Mouse (Mus musculus) kidney, postnatal 14 days (tissue): ENCODE measurements around the gene Tas1r1.

Source experiments
- DNase-seq: peaks from one replicate; pipeline ENCODE4 v3.0.0; 2022; ENCODE audit warnings: mixed read lengths

Tas1r1 gene

DNA sequence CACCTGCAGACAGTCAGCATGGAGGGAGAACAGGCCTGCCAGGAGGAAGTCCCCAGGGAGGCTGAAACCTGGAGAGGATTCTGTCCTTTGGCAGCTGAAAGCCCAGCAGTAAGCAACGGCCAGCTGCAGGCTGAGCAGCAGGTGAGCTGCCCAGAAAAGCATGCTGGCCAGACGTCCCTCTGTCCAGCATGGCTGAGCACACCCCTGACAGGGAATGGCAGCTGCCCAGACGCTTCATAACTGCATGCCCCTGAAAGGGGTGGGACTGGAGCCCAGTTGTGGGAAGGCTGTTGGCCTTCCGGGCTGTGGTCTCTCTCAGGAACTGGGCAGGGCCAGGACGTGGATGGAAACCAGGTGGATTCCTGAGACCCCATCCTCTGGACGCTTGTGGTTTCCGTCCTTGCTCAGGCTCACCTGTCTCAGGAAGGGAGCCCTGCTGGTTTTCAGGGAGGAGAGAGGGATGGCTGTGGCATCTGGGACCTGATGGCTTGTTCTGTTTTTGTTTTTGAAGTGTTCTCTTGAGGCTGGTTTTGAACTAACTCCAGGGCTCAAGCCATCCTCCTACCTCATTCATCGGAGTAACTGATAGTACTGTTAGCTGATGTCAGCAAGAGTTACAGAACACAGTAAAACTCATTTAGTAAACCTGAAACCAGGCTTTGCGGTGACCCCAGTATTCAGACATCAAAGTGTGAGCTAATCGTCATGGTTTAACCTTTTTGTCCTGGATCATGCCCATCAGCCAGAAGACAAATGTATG is at the start of gene Tas1r1:
Gene Tas1r1, minus strand, starts transcription at position 344 of the 760 bp plus-strand sequence.
- no peak for DNase-seq

DNA sequence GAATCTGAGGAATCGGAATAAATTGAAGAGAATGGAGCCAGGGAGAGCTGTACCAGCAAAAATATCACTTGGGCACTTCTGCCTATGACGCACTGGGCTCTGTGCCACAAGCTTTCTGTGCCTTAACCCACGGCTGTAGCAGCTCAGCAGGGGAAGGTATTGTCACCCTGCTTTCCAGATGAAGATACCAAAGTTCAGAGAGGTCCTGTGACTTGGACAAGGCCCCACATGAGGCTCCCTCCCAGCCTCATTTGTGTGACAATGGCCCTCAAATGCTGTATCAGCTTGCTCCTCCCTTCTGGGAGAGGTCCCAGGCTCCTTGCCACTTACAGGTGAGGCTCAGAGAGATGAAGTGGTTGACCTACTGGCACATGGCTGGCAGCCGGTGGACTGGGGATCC is 49.8 kb upstream of the Tas1r1 start:
- peak; percentile 58 for DNase-seq

DNA sequence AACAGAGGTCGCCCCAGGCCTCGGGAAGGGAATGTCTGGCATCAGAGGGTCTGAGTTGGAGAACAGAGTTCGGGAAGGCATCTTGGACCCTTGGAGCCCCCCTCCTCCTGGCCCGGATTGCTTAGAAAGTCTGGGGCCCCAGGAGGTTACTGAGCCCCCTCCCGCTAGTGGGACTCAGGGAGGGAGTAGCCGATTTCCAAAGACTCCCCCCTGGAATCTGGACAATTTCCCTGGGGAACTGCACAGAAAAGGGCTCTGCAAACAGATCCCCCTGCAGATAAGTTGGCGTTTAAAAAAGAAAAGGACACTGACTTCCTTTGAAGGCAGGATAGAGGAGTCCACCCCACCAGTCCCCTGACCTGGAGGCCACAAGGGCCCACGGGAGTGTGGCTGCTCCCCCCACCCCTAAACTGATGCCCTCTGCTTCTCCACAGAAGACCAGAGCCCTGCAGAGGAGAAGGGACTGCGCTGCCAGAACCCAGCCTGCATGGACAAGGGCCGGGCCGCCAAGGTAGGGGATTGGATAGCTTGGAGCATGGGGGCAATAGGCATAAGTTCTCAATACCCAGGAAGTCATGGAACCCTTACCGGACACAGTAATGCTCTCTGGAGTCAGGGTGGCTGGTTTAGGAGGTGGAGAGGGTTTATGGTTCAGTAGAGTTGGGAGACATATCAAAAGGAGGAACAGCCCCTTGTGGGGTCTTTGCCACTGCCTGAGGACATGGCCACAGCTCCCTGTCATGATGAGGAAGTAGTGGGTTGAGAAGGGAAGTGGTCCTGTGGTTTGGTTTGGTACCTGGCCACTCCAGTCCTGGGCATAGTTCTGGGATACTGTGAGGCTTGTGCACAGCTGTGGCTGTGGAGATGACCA is 49.1 kb upstream of the Tas1r1 start:
- DNase-seq: no peak

DNA sequence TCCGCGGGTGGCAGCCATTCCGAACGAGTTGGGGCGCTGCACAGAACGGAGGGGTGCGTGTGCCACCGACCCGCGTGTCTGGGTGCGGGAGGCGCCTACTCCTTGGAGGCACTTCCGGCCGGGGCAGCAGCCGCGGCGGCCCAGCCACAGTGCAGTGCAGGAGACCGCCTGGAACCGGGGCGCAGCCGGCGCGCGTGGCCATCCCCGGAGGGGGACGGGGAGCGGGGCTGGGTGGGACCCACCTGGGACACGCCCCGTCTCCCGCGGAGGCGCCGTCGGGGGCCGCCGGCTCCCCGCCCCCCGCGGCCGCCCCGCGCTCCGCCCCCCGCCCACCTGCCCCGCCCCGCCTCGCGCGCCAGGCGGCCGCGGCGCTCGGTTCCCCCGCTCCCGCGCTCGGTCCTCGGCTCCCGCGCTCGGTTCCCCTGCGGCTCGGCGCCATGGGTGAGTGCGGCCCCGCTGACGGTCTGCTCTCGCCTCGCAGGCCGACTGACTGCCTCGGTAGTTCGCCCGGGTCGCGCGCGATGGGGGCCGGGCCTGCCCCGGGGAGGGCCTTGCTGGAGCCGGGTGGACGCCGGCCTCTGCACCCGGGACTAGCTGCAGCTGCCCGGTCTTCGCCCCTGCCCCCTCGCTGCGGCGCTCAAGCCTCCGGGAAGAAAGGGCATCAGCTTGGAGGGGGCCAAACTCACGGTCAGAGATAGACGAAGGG is 48.3 kb upstream of the Tas1r1 start:
- peak; percentile 86 for DNase-seq

DNA sequence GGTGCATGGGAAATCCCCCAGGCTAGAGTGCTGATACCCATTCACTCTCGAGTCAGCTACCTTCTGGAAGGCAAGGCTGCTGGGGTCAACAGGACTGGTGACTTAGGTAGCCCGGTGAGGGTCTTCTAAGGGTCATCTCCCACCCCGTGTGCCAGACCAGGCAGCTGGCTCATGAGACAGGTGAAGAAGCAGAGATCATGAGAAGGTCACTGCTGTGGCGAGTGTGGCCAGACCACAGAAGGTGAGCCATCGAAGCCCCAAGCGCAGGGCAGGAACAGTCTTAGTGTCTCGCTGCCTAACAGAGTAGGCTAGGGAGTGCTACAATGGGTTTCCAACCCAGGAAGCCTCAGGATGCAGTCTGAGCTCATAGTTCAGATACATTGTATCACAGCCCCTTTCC is 46.2 kb upstream of the Tas1r1 start:
- DNase-seq: no peak

DNA sequence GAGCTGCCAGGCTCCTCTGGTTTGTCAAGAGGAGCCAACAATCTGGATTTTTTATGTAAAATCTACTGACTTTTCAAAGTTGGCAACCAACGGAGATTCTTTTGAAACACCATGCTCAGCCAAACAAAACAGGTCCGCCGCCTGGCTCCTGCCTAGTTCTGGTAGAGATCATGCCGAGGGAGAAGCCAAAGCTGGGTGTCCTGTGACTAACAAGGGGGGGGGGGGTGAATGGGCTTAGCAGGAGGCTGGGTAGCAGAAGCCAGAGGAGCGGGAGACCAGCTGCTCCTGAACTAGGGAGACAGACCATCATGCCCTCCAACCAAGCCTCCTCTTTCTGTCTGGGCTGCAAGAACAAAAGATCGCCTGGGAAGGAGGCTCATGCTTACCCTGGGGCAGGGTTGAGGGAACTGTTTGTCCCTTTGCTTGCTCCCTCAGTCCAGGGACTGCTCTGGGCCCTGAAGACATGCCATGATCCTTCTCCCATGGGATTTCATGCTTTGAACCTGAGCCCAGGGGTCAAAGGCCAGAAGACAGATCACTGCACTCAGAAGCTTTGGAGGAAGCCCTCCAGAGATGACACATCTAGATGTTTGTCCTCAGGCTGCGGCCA is 45.3 kb upstream of the Tas1r1 start:
- no peak for DNase-seq

DNA sequence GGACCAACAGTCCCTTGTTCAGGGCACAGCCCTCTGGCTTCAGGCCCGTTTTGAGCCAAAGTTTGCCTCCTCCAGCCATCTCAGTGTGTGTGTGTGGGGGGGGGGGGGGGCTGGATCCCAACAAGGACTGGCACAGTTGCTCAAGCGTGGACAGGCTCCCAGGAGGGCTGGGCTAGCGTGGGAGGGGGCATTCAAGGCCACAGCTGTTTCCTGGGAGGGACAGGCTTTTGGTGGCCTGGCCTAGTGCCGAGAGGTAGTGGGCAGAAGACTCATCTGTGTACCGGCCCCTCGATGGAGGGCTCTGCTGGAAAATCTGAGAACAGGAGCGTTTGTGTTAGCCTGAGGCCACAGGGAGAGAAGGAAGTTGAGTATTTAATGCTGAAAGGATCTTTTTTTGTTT is 41.6 kb upstream of the Tas1r1 start:
- DNase-seq: no peak

DNA sequence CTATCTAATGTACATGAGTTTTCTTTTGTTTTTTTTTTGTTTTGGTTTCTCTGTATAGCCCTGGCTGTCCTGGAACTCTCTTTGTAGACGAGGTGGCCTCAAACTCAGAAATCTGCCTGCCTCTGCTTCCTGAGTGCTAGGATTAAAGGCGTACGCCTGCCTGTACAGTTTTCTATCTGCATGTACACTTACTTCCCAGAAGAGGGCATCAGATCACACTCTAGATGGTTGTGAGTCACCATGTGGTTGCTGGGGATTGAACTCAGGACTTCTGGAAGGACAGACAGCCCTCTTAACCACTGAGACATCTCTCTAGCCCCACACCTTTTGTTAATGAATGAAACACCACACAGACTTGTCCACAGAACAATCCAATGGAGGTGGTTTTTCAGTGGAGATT is 40.9 kb upstream of the Tas1r1 start:
- no peak for DNase-seq

DNA sequence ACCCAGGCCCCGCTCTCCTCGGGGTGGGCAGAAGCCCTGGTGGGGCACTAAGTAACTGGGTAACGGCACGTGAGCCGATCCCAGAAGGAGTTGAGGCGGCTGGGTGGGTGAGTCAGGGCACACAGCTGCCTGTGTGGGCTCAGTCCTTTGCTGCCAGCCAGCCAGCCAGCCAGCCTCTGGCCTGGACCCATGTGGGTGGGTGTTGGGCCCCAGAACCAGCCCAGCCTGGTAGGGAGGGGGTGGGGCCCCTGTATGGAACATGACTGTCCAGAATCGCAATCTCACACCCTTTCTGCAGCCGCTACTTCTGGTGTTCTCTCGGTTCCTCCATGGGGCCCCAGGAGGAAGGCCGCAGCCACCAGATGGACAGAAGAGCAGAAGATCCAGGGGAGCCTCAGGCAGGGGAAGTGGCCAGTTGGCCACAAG is 39.8 kb upstream of the Tas1r1 start:
- DNase-seq: no peak

DNA sequence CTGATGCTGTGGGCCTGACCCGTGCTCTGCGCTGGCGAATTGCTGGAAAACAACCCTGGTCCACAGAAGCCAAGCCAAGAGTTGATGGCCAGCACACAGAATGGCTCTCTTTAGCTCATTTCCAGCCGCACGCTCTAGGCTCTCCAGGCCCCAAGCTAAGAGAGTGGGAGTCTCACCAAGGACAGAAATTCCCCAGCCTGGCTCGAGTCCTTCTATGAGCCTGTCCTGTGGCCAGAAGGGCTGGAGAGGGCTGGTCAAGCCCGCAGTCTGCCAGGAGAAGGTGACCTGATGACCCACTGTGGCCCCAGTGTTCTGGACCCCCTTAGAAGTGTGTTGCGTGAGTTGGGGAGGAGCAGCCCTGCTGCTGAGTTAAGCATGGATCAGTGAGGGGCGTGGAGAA is 38.8 kb upstream of the Tas1r1 start:
- no peak for DNase-seq

DNA sequence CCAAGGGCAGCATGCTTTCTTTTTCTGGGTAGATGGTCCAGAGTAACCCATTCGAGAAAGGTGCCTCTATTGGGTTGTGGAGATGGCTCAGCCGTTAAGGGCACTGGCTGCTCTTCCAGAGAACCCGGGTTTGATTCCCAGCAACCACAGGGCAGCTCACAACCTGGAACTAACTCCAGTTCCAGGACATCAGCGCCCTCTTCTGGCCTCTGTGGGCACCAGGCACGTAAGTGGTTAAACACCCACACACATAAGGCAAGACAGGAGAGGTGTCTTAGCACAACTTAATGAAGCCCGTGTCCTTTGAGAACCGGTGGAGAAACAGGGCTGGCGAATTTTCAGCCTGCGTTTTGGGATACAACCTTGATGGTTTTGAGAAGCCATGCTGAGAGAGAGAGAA is 36.2 kb upstream of the Tas1r1 start:
- no peak for DNase-seq

DNA sequence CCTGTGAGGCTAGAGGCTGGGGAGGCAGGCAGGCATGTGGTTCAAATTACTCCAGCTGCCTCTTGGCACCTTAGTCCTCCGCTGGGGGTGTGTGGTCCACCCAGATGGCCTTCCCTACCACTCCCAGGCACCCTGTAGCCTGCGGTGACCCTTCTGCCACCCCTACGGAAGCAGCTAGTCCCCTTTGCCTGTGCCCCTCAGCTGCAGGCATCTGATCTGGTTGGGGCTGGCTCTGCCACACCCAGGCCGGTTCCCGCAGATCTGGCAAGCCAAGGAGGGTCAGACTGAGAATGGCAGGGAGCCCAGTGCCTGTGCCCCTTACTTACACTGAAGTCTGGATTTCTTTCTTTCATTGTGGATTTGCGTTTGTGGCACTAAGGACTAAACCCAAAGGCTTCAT is 35.3 kb upstream of the Tas1r1 start:
- no peak for DNase-seq

DNA sequence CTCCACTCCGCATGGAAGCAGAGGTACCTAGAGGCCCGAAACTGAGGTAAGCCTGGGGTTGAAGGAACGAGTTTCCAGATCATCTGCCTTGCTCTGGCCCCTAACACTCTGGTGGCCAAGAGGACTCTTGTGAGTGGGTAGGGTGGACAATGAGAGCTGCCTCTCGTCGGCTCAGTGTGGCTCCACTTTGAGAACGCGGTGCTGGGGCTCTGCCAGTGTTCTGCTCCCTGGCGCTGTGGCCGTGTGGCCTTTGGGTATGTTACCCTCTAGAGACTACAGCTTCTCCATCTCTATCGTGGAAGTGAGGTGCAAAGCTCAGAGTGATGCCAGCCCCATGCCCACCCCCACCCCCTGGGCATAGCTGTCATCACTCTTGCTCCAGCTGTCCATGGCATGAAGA is 34.3 kb upstream of the Tas1r1 start:
- DNase-seq: no peak

DNA sequence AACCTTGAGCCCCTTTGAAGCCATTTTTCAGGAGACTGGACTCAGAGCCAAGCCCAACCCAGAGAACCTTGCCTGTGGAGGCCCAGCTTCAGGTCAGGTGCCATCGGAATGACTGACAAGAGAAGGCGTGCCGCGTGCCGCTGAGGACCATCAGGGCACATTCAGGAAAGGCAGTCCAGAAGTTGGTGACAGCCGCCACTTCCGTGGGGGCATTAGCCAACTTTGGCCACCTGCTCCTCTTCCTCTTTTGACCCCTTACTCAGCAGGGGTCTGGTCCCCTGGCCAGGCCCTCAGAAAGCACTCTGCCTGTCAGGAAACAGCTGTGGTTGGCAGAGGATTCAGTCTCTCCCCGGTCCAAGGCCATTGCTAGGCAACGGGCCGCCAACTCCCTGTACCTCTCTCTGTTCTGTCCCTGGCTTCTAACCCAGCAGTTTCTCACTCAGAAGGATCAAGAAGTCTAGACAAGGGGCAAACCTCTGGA is 33.8 kb upstream of the Tas1r1 start, which contains the start of gene Plekhg5:
Gene Plekhg5, plus strand, starts transcription at position 378 of the 481 bp plus-strand sequence.
- DNase-seq: peak; percentile 57

DNA sequence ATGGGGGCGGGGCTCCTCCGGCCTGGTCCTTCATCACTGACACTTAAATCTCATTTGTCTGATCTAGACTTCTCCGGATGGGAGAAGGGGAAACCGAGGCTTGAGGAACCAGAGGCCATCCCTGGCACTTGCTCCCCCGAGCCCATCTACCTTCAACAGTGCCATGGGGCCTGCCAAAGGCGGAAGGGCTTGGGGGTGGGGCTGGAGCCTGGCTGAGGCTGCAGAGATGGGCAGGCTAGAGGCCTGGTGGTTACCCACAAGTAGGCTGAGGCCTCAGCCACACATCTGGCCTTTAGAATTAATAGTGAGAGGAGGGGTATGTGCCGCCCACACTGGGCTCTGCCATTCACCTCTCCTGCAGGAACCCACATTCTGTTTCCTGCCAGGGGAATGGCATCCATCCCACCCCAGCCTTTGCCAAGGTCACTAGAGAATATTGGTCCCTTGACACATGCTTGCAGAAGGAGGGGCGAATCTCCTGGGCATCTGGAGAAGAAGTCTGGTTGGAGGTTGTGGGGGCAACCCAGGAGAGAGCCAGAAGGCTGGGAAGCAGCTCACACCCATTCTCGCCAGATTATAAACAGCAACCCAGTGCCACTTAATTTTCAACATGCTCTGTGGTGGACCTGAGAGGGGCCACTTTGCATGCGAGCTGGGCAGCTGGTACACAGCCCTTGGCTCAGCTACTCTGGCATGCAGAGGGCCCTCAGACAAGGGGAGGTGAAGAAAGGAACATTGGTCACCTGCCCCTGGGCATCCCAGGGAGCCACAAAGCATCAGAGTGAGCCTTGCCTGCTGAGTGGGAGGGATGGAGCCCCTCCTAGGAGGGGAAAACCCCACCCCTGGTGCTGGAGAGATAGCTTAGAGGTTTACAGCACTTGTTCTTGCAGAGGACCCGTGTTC is 32.4 kb upstream of the Tas1r1 start:
- DNase-seq: no peak

DNA sequence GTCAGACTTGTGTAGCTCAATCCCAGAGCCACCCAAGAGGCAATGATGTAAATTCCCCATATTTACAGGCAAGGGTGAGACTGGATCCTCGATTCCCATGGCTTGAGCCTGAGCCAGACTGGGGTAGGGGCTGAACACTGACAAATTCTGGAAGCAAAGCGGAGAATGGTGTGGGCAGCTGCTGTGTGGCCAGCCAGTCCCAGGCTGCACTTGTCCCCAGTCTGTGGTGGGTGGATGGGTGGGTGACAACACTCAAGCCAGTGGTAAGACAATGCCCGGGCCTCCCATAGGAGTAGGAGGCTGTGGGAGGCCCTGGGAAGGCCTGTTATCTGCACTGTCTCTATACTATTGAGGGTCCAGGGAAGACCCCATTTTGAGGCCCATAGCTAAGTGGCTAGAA is 30.9 kb upstream of the Tas1r1 start:
- DNase-seq: no peak

DNA sequence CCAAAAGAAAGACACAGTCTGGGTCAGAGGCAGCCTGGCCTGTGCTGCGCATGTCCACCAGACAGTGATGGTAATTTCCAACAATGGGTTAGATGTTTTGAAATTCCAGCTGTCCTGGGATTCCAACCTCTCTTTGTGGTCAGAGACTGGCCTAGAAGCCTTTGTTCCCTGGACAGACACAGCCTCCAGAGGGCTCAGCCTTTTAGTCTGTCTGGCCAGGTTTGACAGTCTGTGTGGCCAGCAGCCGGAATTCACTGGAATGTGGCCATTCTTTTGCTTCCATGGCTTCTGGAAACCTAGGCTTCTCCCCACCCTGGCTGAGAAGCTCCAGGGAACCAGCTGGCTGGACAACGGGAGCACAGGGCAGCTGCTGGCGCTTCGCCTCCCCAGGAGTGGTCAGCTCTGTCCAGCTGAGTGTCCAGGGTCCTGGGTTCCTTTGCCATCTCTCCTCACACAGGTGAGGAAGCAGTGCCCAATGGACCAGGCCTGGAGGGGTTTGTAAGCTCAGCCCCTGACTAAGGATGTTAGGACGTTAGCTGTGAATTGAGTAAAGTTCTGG is 29.9 kb upstream of the Tas1r1 start:
- no peak for DNase-seq

DNA sequence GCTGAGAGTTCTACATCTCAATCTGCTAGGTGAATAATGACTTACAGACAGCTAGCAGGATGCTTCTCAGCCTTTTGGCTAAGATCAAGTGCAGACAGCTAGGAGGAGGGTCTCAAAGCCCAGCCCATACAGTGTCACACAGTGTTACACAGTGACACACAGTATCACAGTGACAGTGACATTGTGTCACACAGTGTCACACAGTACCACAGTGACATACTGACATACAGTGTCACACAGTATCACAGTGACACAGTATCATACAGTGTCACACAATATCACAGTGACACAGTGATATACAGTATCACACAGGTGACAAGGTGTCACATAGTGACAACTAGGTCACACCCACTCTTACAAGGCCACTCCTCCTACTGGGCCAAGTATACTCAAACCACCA is 28.9 kb upstream of the Tas1r1 start:
- DNase-seq: no peak

DNA sequence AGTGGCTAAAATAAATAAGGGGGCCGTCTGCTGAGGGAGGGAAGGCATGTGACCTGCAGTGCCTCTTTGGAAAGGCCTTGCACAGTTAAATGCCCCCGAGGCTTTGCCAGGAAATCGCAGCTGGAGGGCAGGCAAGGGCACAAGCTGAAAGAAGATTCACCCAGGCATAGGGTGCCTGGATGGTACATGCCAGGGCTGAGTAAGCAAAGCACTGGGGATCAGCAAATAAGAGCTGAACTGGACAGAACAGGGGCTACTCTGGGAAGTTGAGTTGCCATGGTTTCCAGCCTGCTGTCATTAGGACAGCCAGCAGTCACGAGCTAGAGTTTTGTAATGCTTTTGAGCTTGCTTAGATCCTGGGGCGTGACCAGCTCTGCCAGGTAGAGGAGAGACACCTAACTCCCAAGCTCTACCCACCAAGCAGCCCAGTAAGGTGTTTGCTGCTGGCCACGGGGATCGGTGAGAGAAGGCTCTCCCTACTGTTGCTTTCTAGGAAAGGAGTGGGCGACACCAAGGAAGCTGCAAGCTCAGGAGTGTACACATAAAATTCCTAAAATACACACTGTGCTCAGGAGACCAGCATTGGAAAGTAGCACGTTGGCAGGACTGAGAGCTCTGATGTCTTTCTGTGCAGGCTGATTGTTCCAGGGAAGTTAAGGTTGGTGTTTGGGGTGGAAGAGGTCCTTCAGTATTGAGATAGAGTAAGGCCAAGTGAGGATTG is 24.2 kb upstream of the Tas1r1 start:
- peak; percentile 74 for DNase-seq

DNA sequence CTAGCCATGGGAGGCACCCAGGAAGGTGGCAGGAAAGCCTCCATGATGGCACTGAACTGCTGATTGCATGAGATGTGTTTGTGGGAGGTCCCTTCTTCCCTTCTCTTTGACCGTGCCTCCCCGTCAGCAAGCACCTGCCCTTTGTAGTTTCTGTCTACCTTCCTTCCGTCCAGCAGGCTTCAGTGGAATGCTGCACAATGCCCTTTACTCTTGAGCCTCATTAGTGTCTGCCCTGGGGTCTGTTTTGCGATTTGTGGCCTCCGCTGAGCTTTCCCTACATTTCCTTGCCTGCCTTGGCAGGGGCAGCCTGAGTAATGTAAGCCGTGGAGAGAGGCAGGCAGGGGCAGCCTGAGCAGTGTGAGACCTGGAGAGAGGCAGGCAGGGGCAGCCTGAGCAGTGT is 6.2 kb upstream of the Tas1r1 start:
- peak; percentile 50 for DNase-seq

DNA sequence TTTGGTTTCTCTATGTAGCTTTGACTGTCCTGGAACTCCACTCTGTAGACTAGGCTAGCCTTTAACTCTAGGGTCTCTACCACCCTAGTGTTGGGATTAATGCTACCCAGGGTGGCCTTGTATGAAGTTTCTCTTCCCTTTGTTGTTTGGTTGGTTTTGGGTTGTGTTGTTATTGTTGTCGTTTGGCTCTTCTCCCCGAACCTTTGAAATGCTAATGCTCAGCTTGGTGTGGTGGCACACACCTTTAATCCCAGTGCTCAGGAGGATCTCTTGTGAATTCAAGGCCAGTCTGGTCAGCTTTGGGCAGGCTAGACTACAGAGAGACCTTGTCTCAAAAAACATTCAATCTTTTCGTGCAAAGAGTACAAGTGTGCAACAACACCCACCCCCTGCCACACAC is 4.8 kb upstream of the Tas1r1 start:
- no peak for DNase-seq
